Mouse (Mus musculus) intestine, embryonic 15.5 days (tissue): Measurements from ENCODE around the gene Cenpb. TPM values are rescaled to one million over a fixed set of nuclear protein-coding genes. Genes with fewer than 3 reads are reported as not detected.
A peak's percentile ranks its signal among the peaks of the same experiment; 100 is the strongest.
"Not testable (repeated sequence)": the region's sequence is repeated elsewhere in the genome, so short reads cannot be mapped to it uniquely, and the experiment has no call there.

Experiments used
- ATAC-seq: fragments of 200-750 bp; cut with Nextera tagmentation; 2 replicates; pipeline ENCODE4 v1.8.0; 2017; ENCODE audit warnings: moderate TSS enrichment, moderate library complexity
- H3K27ac ChIP-seq: fragments of 300-500 bp; sonication (generic); 2 replicates; pipeline ENCODE4 v1.5.1; 2015; ENCODE audit warnings: mild to moderate bottlenecking, inconsistent platforms
- H3K27me3 ChIP-seq: fragments of 300-500 bp; sonication (generic); replicated peaks from 2 replicates; pipeline ENCODE4 v1.6.1; 2015; ENCODE audit warnings: inconsistent platforms
- H3K36me3 ChIP-seq: fragments of 300-500 bp; sonication (generic); 2 replicates; pipeline ENCODE4 v1.6.1; 2015; ENCODE audit warnings: inconsistent platforms
- H3K4me1 ChIP-seq: fragments of 300-500 bp; sonication (generic); replicated peaks from 2 replicates; pipeline ENCODE4 v1.6.1; 2015; ENCODE audit warnings: inconsistent platforms
- H3K4me2 ChIP-seq: fragments of 300-500 bp; sonication (generic); replicated peaks from 2 replicates; pipeline ENCODE4 v1.6.1; 2015; ENCODE audit warnings: mild to moderate bottlenecking, inconsistent platforms
- H3K4me3 ChIP-seq: fragments of 300-500 bp; sonication (generic); replicated peaks from 2 replicates; pipeline ENCODE4 v1.5.1; 2015; ENCODE audit warnings: inconsistent platforms
- H3K9ac ChIP-seq: fragments of 300-500 bp; sonication (generic); 2 replicates; pipeline ENCODE4 v1.6.1; 2015; ENCODE audit warnings: inconsistent platforms
- H3K9me3 ChIP-seq: fragments of 300-500 bp; sonication (generic); 2 replicates; pipeline ENCODE4 v1.6.1; 2016; ENCODE audit warnings: inconsistent platforms
- WGBS: fragments of 180-500 bp; shearing (Covaris S2); methylation state at CpG from one replicate; pipeline ENCODE4 v1.1.7; 2015; 5-methylcytosine and 5-hydroxymethylcytosine counted together
- polyA plus RNA-seq: library from polyadenylated mRNA; unstranded; fragments of >200 nt; fragmentation: Nextera tagmentation; extraction: Ambion mirVana; gene quantifications from 2 replicates; pipeline ENCODE4 v1.2.1, GENCODE M21; 2015

Cenpb gene
- polyA plus RNA-seq = 12.5 and 12.6 TPM in 2 replicates

DNA sequence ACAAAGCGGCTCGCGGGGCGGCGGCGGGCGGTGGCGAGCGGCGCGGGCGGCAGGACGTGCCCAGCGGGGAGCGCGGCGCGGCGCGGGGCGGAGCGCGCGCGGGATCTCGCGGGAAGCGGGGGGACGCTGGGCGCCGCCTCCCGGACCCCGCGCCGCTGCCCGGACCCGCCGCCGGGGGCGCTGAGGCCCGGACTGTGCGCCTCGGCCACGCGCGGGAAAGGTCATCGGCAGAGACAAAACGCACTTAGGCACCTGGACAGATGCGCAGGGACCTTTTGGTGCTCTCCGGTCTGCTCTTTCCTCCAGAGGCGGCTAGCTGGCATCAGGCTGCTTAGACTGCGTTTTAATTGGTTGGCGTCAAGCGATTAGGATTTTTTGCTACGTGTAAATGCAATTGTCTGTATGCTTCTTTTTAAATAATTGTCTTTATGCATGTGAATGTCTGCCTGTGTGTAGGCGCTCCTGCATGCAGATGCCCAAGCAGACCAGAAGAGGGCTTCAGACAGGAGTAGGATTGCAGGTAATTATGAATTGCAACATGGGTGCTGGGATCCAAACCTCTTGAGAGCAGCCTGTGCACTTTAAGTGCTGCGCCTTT lies at the start of gene Cenpb:
TSS of gene Cenpb (minus strand) at position 78 of the 598 bp plus-strand sequence.
- peak; percentile 85 for ATAC-seq
- H3K9me3 ChIP-seq = no peaks in the 10 kb centered on the region
- H3K36me3 ChIP-seq = 0 out of 2 replicates have a peak, but pooled peaks cover 2% of the 10 kb centered on the region
- peak within 1 kb of the TSS; percentile 92 for H3K27ac ChIP-seq
- H3K4me3 ChIP-seq = peak within 1 kb of the TSS; percentile 80
- WGBS = 2% methylated on average over 51 of the region's 57 CpGs
- no peaks in the 10 kb centered on the region for H3K27me3 ChIP-seq
- peak within 1 kb of the TSS; percentile 91 for H3K9ac ChIP-seq
- H3K4me1 ChIP-seq = peaks cover 33% of the 10 kb centered on the region
- peak within 1 kb of the TSS; percentile 97 for H3K4me2 ChIP-seq

- H3K9me3 ChIP-seq = no peaks in the 10 kb centered on the region
- no peak overlapping the region for H3K4me2 ChIP-seq
- 89% methylated on average over 3 of the region's 3 CpGs for WGBS
- H3K4me1 ChIP-seq = peaks cover 8% of the 10 kb centered on the region
- no peak overlapping the region for H3K27ac ChIP-seq
- H3K36me3 ChIP-seq = no peaks in the 10 kb centered on the region
- no peak overlapping the region for H3K4me3 ChIP-seq
- no peak overlapping the region for H3K9ac ChIP-seq
- no peak for ATAC-seq
- no peaks in the 10 kb centered on the region for H3K27me3 ChIP-seq
These were observed 47.4 kb upstream of the Cenpb start for GRCm38 (mm10) chr2:131227243-131227642.

DNA sequence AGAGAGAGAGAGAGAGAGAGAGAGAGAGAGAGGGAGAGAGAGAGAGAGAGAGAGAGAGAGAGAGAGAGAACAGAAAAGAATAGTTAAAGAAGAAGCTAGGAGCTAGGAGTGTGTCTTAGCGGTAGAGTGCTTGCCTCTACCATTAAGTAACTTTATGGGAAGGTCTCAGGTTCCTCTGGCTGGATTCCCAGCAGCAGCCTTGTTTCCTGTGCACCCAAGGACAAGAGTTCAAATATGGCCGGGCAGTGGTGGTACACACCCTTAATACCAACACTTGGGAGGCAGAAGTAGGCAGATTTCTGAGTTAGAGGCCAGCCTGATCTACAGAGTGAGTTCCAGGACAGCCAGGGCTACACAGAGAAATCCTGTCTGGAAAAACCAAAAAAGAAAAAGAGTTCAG lies 46.8 kb upstream of the Cenpb start:
- not testable (repeated sequence) for H3K9me3 ChIP-seq, ATAC-seq, H3K4me3 ChIP-seq, H3K27me3 ChIP-seq, H3K4me2 ChIP-seq, H3K4me1 ChIP-seq, H3K27ac ChIP-seq, H3K9ac ChIP-seq, H3K36me3 ChIP-seq
- WGBS = 67% methylated on average over 2 of the region's 2 CpGs

GRCm38 (mm10) chr2:131225178-131225577 lies 45.3 kb upstream of the Cenpb start:
- Histone ChIP-seq H3K9ac (no peak overlapping the region), H3K9me3 (no peaks in the 10 kb centered on the region), H3K4me1 (peaks cover 8% of the 10 kb centered on the region), H3K36me3 (no peaks in the 10 kb centered on the region), H3K27me3 (no peaks in the 10 kb centered on the region), H3K4me2 (no peak overlapping the region), H3K4me3 (no peak overlapping the region), H3K27ac (no peak overlapping the region)
- no peak for ATAC-seq
- WGBS = 91% methylated on average over 6 of the region's 6 CpGs

GRCm38 (mm10) chr2:131223569-131223968 lies 43.7 kb upstream of the Cenpb start:
- ATAC-seq = peak; percentile 52; the same call in 1 of the 2 replicates
- H3K9me3 ChIP-seq = no peaks in the 10 kb centered on the region
- no peaks in the 10 kb centered on the region for H3K27me3 ChIP-seq
- H3K4me1 ChIP-seq = peaks cover 8% of the 10 kb centered on the region
- H3K9ac ChIP-seq = no peak overlapping the region
- no peak overlapping the region for H3K4me3 ChIP-seq
- no peaks in the 10 kb centered on the region for H3K36me3 ChIP-seq
- no peak overlapping the region for H3K27ac ChIP-seq
- 69% methylated on average over 1 of the region's 1 CpGs for WGBS
- H3K4me2 ChIP-seq = no peak overlapping the region

DNA sequence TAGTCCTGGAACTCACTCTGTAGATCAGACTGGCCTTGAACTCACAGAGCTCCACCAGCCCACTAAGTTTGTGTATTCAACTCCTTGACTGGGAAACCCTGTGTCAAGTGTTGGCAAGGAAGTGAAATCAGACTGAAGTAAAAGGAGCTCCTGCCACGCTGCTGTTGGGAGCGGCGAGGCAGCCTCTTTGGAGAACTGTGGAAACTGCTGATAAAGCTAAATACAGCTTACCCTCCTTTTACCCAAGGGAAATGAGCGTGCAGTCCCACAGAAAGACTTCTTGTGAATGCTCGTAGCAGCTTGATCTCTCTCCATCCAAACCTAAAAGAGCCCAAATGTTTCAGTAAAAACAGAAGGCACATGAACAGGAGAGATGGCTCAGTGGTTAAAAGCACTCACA lies 42.7 kb upstream of the Cenpb start:
- no peak overlapping the region for H3K9ac ChIP-seq
- H3K4me2 ChIP-seq = no peak overlapping the region
- WGBS = 45% methylated on average over 5 of the region's 5 CpGs
- ATAC-seq = peak; percentile 46; the same call in 1 of the 2 replicates
- H3K4me1 ChIP-seq = peaks cover 8% of the 10 kb centered on the region
- H3K36me3 ChIP-seq = no peaks in the 10 kb centered on the region
- no peaks in the 10 kb centered on the region for H3K9me3 ChIP-seq
- H3K4me3 ChIP-seq = no peak overlapping the region
- H3K27me3 ChIP-seq = no peaks in the 10 kb centered on the region
- H3K27ac ChIP-seq = no peak overlapping the region

GRCm38 (mm10) chr2:131221853-131222515 lies 42.1 kb upstream of the Cenpb start:
- Histone ChIP-seq H3K4me2 (no peak overlapping the region), H3K4me3 (no peak overlapping the region), H3K4me1 (peaks cover 8% of the 10 kb centered on the region), H3K27me3 (no peaks in the 10 kb centered on the region), H3K9me3 (no peaks in the 10 kb centered on the region), H3K9ac (no peak overlapping the region), H3K36me3 (no peaks in the 10 kb centered on the region), H3K27ac (peak overlapping the region; percentile 59; the same call in 1 of the 2 replicates)
- WGBS = 50% methylated on average over 3 of the region's 3 CpGs
- ATAC-seq = peak; percentile 79

DNA sequence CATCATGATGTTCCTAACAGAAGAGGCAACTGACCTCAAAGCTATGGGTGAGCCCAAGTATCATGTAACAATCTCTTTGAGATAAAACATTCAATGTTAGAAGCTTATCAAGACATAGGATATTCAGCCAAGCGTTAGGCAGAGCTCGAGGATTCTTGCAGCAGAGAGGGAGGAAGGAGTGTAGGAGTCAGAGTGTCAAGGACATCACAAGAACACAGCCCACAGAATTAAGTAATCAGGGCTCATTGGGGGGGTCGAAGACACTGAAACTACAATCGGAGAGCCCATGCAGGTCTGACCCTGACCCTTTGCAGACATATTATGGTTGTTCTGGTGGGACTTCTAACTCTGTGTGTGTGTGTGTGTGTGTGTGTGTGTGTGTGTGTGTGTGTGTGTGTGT lies 40.2 kb upstream of the Cenpb start:
- no peak overlapping the region for H3K4me3 ChIP-seq
- H3K4me1 ChIP-seq = peaks cover 10% of the 10 kb centered on the region
- ATAC-seq = no peak
- no peak overlapping the region for H3K27ac ChIP-seq
- H3K36me3 ChIP-seq = no peaks in the 10 kb centered on the region
- 73% methylated on average over 4 of the region's 4 CpGs for WGBS
- H3K27me3 ChIP-seq = no peaks in the 10 kb centered on the region
- H3K4me2 ChIP-seq = no peak overlapping the region
- H3K9me3 ChIP-seq = no peaks in the 10 kb centered on the region
- H3K9ac ChIP-seq = no peak overlapping the region

GRCm38 (mm10) chr2:131215941-131216858 lies 36.3 kb upstream of the Cenpb start:
- Histone ChIP-seq H3K9me3 (no peaks in the 10 kb centered on the region), H3K4me3 (no peak overlapping the region), H3K27ac (no peak overlapping the region), H3K4me1 (peaks cover 11% of the 10 kb centered on the region), H3K9ac (no peak overlapping the region), H3K4me2 (no peak overlapping the region), H3K36me3 (0 out of 2 replicates have a peak, but pooled peaks cover 6% of the 10 kb centered on the region), H3K27me3 (no peaks in the 10 kb centered on the region)
- no peak for ATAC-seq
- WGBS = 76% methylated on average over 7 of the region's 7 CpGs

- Histone ChIP-seq H3K4me2 (no peak overlapping the region), H3K4me1 (peaks cover 21% of the 10 kb centered on the region), H3K36me3 (0 out of 2 replicates have a peak, but pooled peaks cover 6% of the 10 kb centered on the region), H3K4me3 (no peak overlapping the region), H3K27me3 (no peaks in the 10 kb centered on the region), H3K9ac (no peak overlapping the region), H3K9me3 (no peaks in the 10 kb centered on the region), H3K27ac (0 out of 2 replicates have a peak overlapping the region, but pooled peaks have one; percentile 32)
- WGBS = 79% methylated on average over 7 of the region's 7 CpGs
- no peak for ATAC-seq
These were observed 33.9 kb upstream of the Cenpb start for GRCm38 (mm10) chr2:131213773-131214172.

DNA sequence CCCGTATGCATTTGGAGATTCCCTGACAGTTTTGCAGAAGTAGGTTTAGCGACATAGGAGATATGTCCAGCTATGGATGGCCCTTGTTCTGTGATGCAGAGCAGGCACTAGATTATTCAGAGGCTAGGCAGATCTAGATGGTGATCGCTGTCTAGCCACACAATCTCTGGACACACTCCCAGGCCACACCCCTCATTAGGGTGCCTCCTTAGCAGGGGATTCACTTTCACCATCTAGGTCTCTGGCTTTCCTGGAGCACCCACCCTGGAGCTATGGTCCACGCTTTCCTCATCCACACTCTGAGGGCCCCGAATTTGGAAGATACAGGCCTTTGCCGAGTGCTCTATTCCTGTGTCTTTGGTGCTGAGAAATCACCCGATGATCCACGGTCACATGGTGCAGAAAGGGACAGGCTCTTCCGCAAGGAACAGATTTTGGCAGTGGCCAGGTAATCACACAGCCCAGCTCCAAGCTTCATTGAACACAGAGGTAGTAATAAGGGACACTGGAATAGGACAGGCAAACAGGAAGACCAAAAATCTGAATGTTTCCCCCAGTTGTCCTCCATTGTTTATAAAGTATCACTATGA lies 31.3 kb upstream of the Cenpb start:
- peak overlapping the region; percentile 68 for H3K4me2 ChIP-seq
- H3K4me3 ChIP-seq = peak overlapping the region; percentile 59
- WGBS = 55% methylated on average over 9 of the region's 9 CpGs
- H3K36me3 ChIP-seq = 0 out of 2 replicates have a peak, but pooled peaks cover 6% of the 10 kb centered on the region
- peaks cover 19% of the 10 kb centered on the region for H3K4me1 ChIP-seq
- H3K9me3 ChIP-seq = no peaks in the 10 kb centered on the region
- H3K9ac ChIP-seq = peak overlapping the region; percentile 71
- peak overlapping the region; percentile 95; the same call in 1 of the 2 replicates for H3K27ac ChIP-seq
- ATAC-seq = no peak
- H3K27me3 ChIP-seq = no peaks in the 10 kb centered on the region
